Mouse (Mus musculus) embryo, embryonic 10 days (tissue): ENCODE results near the gene Magel2.
A peak's percentile ranks its signal among the peaks of the same experiment; 100 is the strongest.

ENCODE experiments used
- DNase-seq: peaks from one replicate; pipeline ENCODE4 v3.0.0-alpha.2; 2015; ENCODE audit warnings: low spot score

Magel2 gene

GRCm38 (mm10) chr7:62423210-62423609, 46.4 kb downstream of the Magel2 start:
- peak; percentile 72 for DNase-seq

GRCm38 (mm10) chr7:62428337-62428736, 51.5 kb downstream of the Magel2 start:
- DNase-seq: peak; percentile 58
